In genomic region chr11:72570319-72570979, GRCm38 (mm10) we compare ENCODE assay signal across 8 mouse cellular contexts. TPM values are rescaled to one million over a fixed set of nuclear protein-coding genes. Genes with fewer than 3 reads are reported as not detected.
A peak's percentile ranks its signal among the peaks of the same experiment; 100 is the strongest.
DNase-seq lines count a peak whose midpoint lies in the region; ATAC-seq and TF ChIP-seq lines count a peak whose summit lies in the region.

No protein-coding gene starts in this region.

- H3K79me2 ChIP-seq in liver, adult 2 months (ENCODE audit: control insufficient read depth, insufficient read depth, low read length), result no peaks in the 10 kb centered on the region

- TF ChIP-seq CTCF in liver, adult 2 months (IDR thresholded peaks at IDR 0.05; ENCODE audit: low read depth, low read length), result peak; percentile 68

- peak; percentile 89 for DNase-seq in CD4-positive, CD25-positive, alpha-beta regulatory T cell, adult 2 months (ENCODE audit: low read depth, low spot score)
- DNase-seq in brain, embryonic 18.5 days (ENCODE audit: low read depth, low spot score), result peak; percentile 71
- DNase-seq in liver, adult 2 months (ENCODE audit: extremely low read depth, low read depth, low spot score), result peak; percentile 76
- peak; percentile 73 to 80 for DNase-seq in spleen, postnatal 36 days (ENCODE audit: low spot score in 2 of 2)

- peak overlapping the region; percentile 41 for H3K4me2 ChIP-seq in heart, embryonic 12.5 days
- peak overlapping the region; percentile 50 for H3K4me2 ChIP-seq in kidney, embryonic 16.5 days (replicated peaks; ENCODE audit: low read depth, low read length)

- no peak overlapping the region for H3K9ac ChIP-seq in heart, embryonic 12.5 days
- no peak overlapping the region; the same call in 1 of the 2 replicates for H3K9ac ChIP-seq in kidney, embryonic 16.5 days (replicated peaks; ENCODE audit: low read length)
- H3K9ac ChIP-seq in liver, adult 2 months (ENCODE audit: low read depth, low read length), result no peak overlapping the region

- H3K4me1 ChIP-seq in erythroblast, embryonic 14.5 days (ENCODE audit: control insufficient read depth), result peaks cover 13% of the 10 kb centered on the region
- 0 out of 2 replicates have a peak, but pooled peaks cover 2% of the 10 kb centered on the region for H3K4me1 ChIP-seq in heart, embryonic 12.5 days (replicated peaks)
- H3K4me1 ChIP-seq in kidney, embryonic 16.5 days (ENCODE audit: insufficient read depth, low read length), result peaks cover 11% of the 10 kb centered on the region
- H3K4me1 ChIP-seq in liver, adult 2 months (ENCODE audit: control insufficient read depth, insufficient read depth, low read length), result peaks cover 3% of the 10 kb centered on the region

- H3K36me3 ChIP-seq in erythroblast, embryonic 14.5 days (ENCODE audit: control insufficient read depth), result no peaks in the 10 kb centered on the region
- no peaks in the 10 kb centered on the region for H3K36me3 ChIP-seq in heart, embryonic 12.5 days
- H3K36me3 ChIP-seq in kidney, embryonic 16.5 days (ENCODE audit: insufficient read depth, low read length), result no peaks in the 10 kb centered on the region
- no peaks in the 10 kb centered on the region for H3K36me3 ChIP-seq in liver, adult 2 months (ENCODE audit: control insufficient read depth, insufficient read depth, low read length)

- H3K4me3 ChIP-seq in erythroblast, embryonic 14.5 days (replicated peaks), result peak overlapping the region; percentile 37
- no peak overlapping the region for H3K4me3 ChIP-seq in heart, embryonic 12.5 days
- peak overlapping the region; percentile 28 for H3K4me3 ChIP-seq in kidney, embryonic 16.5 days (ENCODE audit: low read length)
- H3K4me3 ChIP-seq in liver, adult 2 months (ENCODE audit: insufficient read depth, low read depth, low read length), result no peak overlapping the region

- TF ChIP-seq POLR2A in liver, adult 2 months (IDR thresholded peaks at IDR 0.05; ENCODE audit: extremely low read depth, insufficient read depth, low read length), result no peak

- WGBS in heart, embryonic 12.5 days, result 4% methylated on average over 18 of the region's 18 CpGs
- 2% methylated on average over 18 of the region's 18 CpGs for WGBS in kidney, embryonic 16.5 days
- WGBS in liver, adult 2 months, result 3% methylated on average over 18 of the region's 18 CpGs

- H3K9me3 ChIP-seq in erythroblast, embryonic 14.5 days (ENCODE audit: control insufficient read depth, low read length), result no peaks in the 10 kb centered on the region
- H3K9me3 ChIP-seq in heart, embryonic 12.5 days (replicated peaks), result no peaks in the 10 kb centered on the region
- no peaks in the 10 kb centered on the region for H3K9me3 ChIP-seq in kidney, embryonic 16.5 days (ENCODE audit: low read length)

- ATAC-seq in heart, embryonic 12.5 days (ENCODE audit: insufficient number of reproducible peaks, low FRiP score), result no peak
- ATAC-seq in kidney, embryonic 16.5 days (ENCODE audit: low FRiP score, low TSS enrichment), result peak; percentile 66
- ATAC-seq in monocyte, adult 5-6 weeks (replicated peaks; ENCODE audit: insufficient number of reproducible peaks, low FRiP score, low TSS enrichment, poor library complexity, severe bottlenecking), result peak; percentile 91

- no peak overlapping the region for H3K27ac ChIP-seq in heart, embryonic 12.5 days (ENCODE audit: poor library complexity, severe bottlenecking)
- H3K27ac ChIP-seq in kidney, embryonic 16.5 days (ENCODE audit: low read length), result no peak overlapping the region
- no peak overlapping the region for H3K27ac ChIP-seq in liver, adult 2 months (replicated peaks; ENCODE audit: insufficient read depth, low read depth, low read length)

- peaks cover 6% of the 10 kb centered on the region for H3K27me3 ChIP-seq in erythroblast, embryonic 14.5 days (ENCODE audit: control insufficient read depth)
- H3K27me3 ChIP-seq in heart, embryonic 12.5 days (replicated peaks), result peaks cover 7% of the 10 kb centered on the region
- H3K27me3 ChIP-seq in kidney, embryonic 16.5 days (ENCODE audit: insufficient read depth, low read length), result no peaks in the 10 kb centered on the region
- no peaks in the 10 kb centered on the region for H3K27me3 ChIP-seq in liver, adult 2 months (ENCODE audit: control insufficient read depth, insufficient read depth, low read length)

RNA-seq across cellular contexts. Expression of gene Spns3, which starts 20.1 kb away (rescaled TPM):
- polyA plus RNA-seq in erythroblast, embryonic 14.5 days (2012), result 0.07 and 0.14 TPM in 2 replicates
- polyA plus RNA-seq in heart, embryonic 12.5 days (2016; fragmentation: Nextera tagmentation; extraction: Ambion mirVana), result 0.10 and 0.19 TPM in 2 replicates
- polyA plus RNA-seq in kidney, embryonic 16.5 days (2015; fragmentation: Nextera tagmentation; extraction: Ambion mirVana), result 0.27 and 0.32 TPM in 2 replicates
- under 0.01 and 0.13 TPM in 2 replicates for total RNA-seq in liver, adult 2 months (2014; rRNA removed)
- polyA plus RNA-seq in liver, adult 2 months (2012; rRNA removed), result 0.06 and 0.25 TPM in 2 replicates
- total RNA-seq in monocyte, adult 5-6 weeks (2017), result 0.75 to 3.8 TPM (median 1.3 TPM) in 3 replicates

RNA-seq across cellular contexts. Expression of gene Ube2g1, which starts 36.6 kb away (rescaled TPM):
- 1.4 and 1.5 TPM in 2 replicates for polyA plus RNA-seq in erythroblast, embryonic 14.5 days (2012)
- polyA plus RNA-seq in heart, embryonic 12.5 days (2016; fragmentation: Nextera tagmentation; extraction: Ambion mirVana), result 68.5 and 71.0 TPM in 2 replicates
- 65.8 and 67.1 TPM in 2 replicates for polyA plus RNA-seq in kidney, embryonic 16.5 days (2015; fragmentation: Nextera tagmentation; extraction: Ambion mirVana)
- 22.4 and 26.6 TPM in 2 replicates for total RNA-seq in liver, adult 2 months (2014; rRNA removed)
- polyA plus RNA-seq in liver, adult 2 months (2012; rRNA removed), result 8.2 and 9.3 TPM in 2 replicates
- 34.8 to 48.5 TPM (median 44.5 TPM) in 3 replicates for total RNA-seq in monocyte, adult 5-6 weeks (2017)

Comparison
In these comparisons a context has a peak if more than half of its experiments do, and no peak if none do; other contexts are left out.
1. H3K4me3 ChIP-seq: peak in erythroblast, embryonic 14.5 days (single experiment) and kidney, embryonic 16.5 days (single experiment); none in heart, embryonic 12.5 days (single experiment) and liver, adult 2 months (single experiment).
2. Peak in every context shown above with its lines, with median percentiles within 50 percentile points of each other: DNase-seq.